Mouse (Mus musculus): Measurements from ENCODE around the gene Oxct2a. TPM values are rescaled to one million over a fixed set of nuclear protein-coding genes. Genes with fewer than 3 reads are reported as not detected.
"Not testable (repeated sequence)": the region's sequence is repeated elsewhere in the genome, so short reads cannot be mapped to it uniquely, and the experiment has no call there.

Gene Oxct2a
- under 1 TPM in 1 of 2 experiments, not detected in 1; 0.20 TPM for total RNA-seq (2021)
- long read RNA-seq, experiment 1 = 0 reads
- long read RNA-seq, experiment 2 = 0 reads

GRCm38 (mm10) chr4:123323534-123323933 is at the start of gene Oxct2a:
Gene Oxct2a (minus strand): TSS chr4:123323634.
- DNase-seq = no peak
- intact Hi-C loops (cut with DNase I; ENCODE audit: low total_unique reads) = no loop called here

GRCm38 (mm10) chr4:123363555-123363954 is 40.1 kb upstream of the Oxct2a start:
- intact Hi-C loops (cut with DNase I; ENCODE audit: low total_unique reads) = no loop called here
- DNase-seq = no peak

- DNase-seq = no peak
These were observed 37.3 kb upstream of the Oxct2a start for GRCm38 (mm10) chr4:123360771-123361170.

GRCm38 (mm10) chr4:123358613-123359012 is 35.2 kb upstream of the Oxct2a start:
- intact Hi-C loops (cut with DNase I; ENCODE audit: low total_unique reads) = no loop called here
- no peak for DNase-seq

More at GRCm38 (mm10) chr4:123360771-123361170, 37.3 kb upstream of the Oxct2a start:
- intact Hi-C loops (cut with DNase I; ENCODE audit: low total_unique reads) = no loop called here

GRCm38 (mm10) chr4:123355941-123356340 is 32.5 kb upstream of the Oxct2a start:
- intact Hi-C loops (cut with DNase I; ENCODE audit: low total_unique reads) = no loop called here

GRCm38 (mm10) chr4:123353271-123353877 is 29.9 kb upstream of the Oxct2a start:
- intact Hi-C loops (cut with DNase I; ENCODE audit: low total_unique reads) = no loop called here
- DNase-seq = no peak

More at GRCm38 (mm10) chr4:123355941-123356340, 32.5 kb upstream of the Oxct2a start:
- no peak for DNase-seq

GRCm38 (mm10) chr4:123343471-123343789 is 20.0 kb upstream of the Oxct2a start:
- DNase-seq = no peak
- intact Hi-C loops (cut with DNase I; ENCODE audit: low total_unique reads) = loop anchor here (5.0 kb wide), 1 partner anchor 36 kb away; no protein-coding TSS in a partner anchor

- intact Hi-C loops (cut with DNase I; ENCODE audit: low total_unique reads) = loop anchor here (5.0 kb wide), 1 partner anchor 36 kb away; no protein-coding TSS in a partner anchor
- DNase-seq = peak; percentile 62
These were observed 19.4 kb upstream of the Oxct2a start, which contains the start of gene Bmp8a for GRCm38 (mm10) chr4:123342642-123343470. Gene Bmp8a (minus strand): TSS chr4:123343252.

GRCm38 (mm10) chr4:123342091-123342641 is 18.7 kb upstream of the Oxct2a start:
- intact Hi-C loops (cut with DNase I; ENCODE audit: low total_unique reads) = loop anchor here (5.0 kb wide), 1 partner anchor 35 kb away; no protein-coding TSS in a partner anchor
- no peak for DNase-seq

- intact Hi-C loops (cut with DNase I; ENCODE audit: low total_unique reads) = loop anchor here (5.0 kb wide), 1 partner anchor 33 kb away; no protein-coding TSS in a partner anchor
- no peak for DNase-seq
These were observed 16.8 kb upstream of the Oxct2a start for GRCm38 (mm10) chr4:123340232-123340631.

GRCm38 (mm10) chr4:123337693-123338092 is 14.3 kb upstream of the Oxct2a start:
- intact Hi-C loops (cut with DNase I; ENCODE audit: low total_unique reads) = no loop called here
- DNase-seq = no peak

- no peak for DNase-seq
- intact Hi-C loops (cut with DNase I; ENCODE audit: low total_unique reads) = no loop called here
These were observed 12.6 kb upstream of the Oxct2a start for GRCm38 (mm10) chr4:123335796-123336585.

- DNase-seq; intact Hi-C loops (cut with DNase I; ENCODE audit: low total_unique reads): not testable (repeated sequence)
These were observed 11.8 kb upstream of the Oxct2a start for GRCm38 (mm10) chr4:123335244-123335643.

- intact Hi-C loops (cut with DNase I; ENCODE audit: low total_unique reads) = no loop called here
- DNase-seq = no peak
These were observed 10.7 kb upstream of the Oxct2a start for GRCm38 (mm10) chr4:123334177-123334576.

GRCm38 (mm10) chr4:123333151-123333550 is 9.7 kb upstream of the Oxct2a start:
- no peak for DNase-seq
- intact Hi-C loops (cut with DNase I; ENCODE audit: low total_unique reads) = no loop called here

- DNase-seq; intact Hi-C loops (cut with DNase I; ENCODE audit: low total_unique reads): not testable (repeated sequence)
These were observed 8.5 kb upstream of the Oxct2a start for GRCm38 (mm10) chr4:123331961-123332360.

GRCm38 (mm10) chr4:123331326-123331725 is 7.9 kb upstream of the Oxct2a start:
- DNase-seq = no peak
- intact Hi-C loops (cut with DNase I; ENCODE audit: low total_unique reads) = no loop called here

- DNase-seq = no peak
- intact Hi-C loops (cut with DNase I; ENCODE audit: low total_unique reads) = no loop called here
These were observed 5.5 kb upstream of the Oxct2a start for GRCm38 (mm10) chr4:123328946-123329345.

- no peak for DNase-seq
- intact Hi-C loops (cut with DNase I; ENCODE audit: low total_unique reads) = no loop called here
These were observed 4.2 kb upstream of the Oxct2a start for GRCm38 (mm10) chr4:123327630-123328029.
